Mouse (Mus musculus) hindbrain, embryonic 15.5 days (tissue): Measurements from ENCODE around the gene Prss30. TPM values are rescaled to one million over a fixed set of nuclear protein-coding genes. Genes with fewer than 3 reads are reported as not detected.
A peak's percentile ranks its signal among the peaks of the same experiment; 100 is the strongest.

ENCODE experiments used
- ATAC-seq: fragments of 200-750 bp; cut with Nextera tagmentation; 2 replicates; pipeline ENCODE4 v1.8.0; 2017; ENCODE audit warnings: low read depth, moderate number of reproducible peaks, moderate TSS enrichment; ENCODE audit not compliant: low FRiP score
- H3K27ac ChIP-seq: fragments of 300-500 bp; sonication (generic); replicated peaks from 2 replicates; pipeline ENCODE4 v1.5.1; 2015; ENCODE audit warnings: mild to moderate bottlenecking, inconsistent platforms
- H3K27me3 ChIP-seq: fragments of 300-500 bp; sonication (generic); 2 replicates; pipeline ENCODE4 v1.6.1; 2015; ENCODE audit warnings: control low read depth, inconsistent platforms
- H3K36me3 ChIP-seq: fragments of 300-500 bp; sonication (generic); 2 replicates; pipeline ENCODE4 v1.6.1; 2015; ENCODE audit warnings: control low read depth, inconsistent platforms
- H3K4me1 ChIP-seq: fragments of 300-500 bp; sonication (generic); replicated peaks from 2 replicates; pipeline ENCODE4 v1.6.1; 2015; ENCODE audit warnings: control low read depth, inconsistent platforms
- H3K4me2 ChIP-seq: fragments of 300-500 bp; sonication (generic); 2 replicates; pipeline ENCODE4 v1.6.1; 2015; ENCODE audit warnings: moderate library complexity, mild to moderate bottlenecking, inconsistent platforms
- H3K4me3 ChIP-seq: fragments of 300-500 bp; sonication (generic); 2 replicates; pipeline ENCODE4 v1.5.1; 2015; ENCODE audit warnings: mild to moderate bottlenecking, inconsistent platforms
- H3K9ac ChIP-seq: fragments of 300-500 bp; sonication (generic); 2 replicates; pipeline ENCODE4 v1.6.1; 2015; ENCODE audit warnings: inconsistent platforms
- H3K9me3 ChIP-seq: fragments of 300-500 bp; sonication (generic); 2 replicates; pipeline ENCODE4 v1.6.1; 2016; ENCODE audit warnings: control low read depth, inconsistent platforms
- WGBS: fragments of 180-500 bp; shearing (Covaris S2); methylation state at CpG from one replicate; pipeline ENCODE4 v1.1.7; 2015; 5-methylcytosine and 5-hydroxymethylcytosine counted together
- microRNA-seq: library from miRNA; unstranded; fragments of <30 nt; microRNA quantifications from one replicate; pipeline ENCODE4, GENCODE M21; 2016
- polyA plus RNA-seq: library from polyadenylated mRNA; unstranded; fragments of >200 nt; fragmentation: Nextera tagmentation; extraction: Ambion mirVana; gene quantifications from 2 replicates; pipeline ENCODE4 v1.2.1, GENCODE M21; 2015

Prss30 gene
- polyA plus RNA-seq, 1 experiment from 2014 or later, result not detected

- no peak within 1 kb of the TSS for H3K9ac ChIP-seq
- ATAC-seq, result no peak
- no peaks in the 10 kb centered on the region for H3K4me1 ChIP-seq
Observed at GRCm38 (mm10) chr17:23941372-23941771, 39.0 kb downstream of the Prss30 start, which contains the start of gene Sbp. Gene Sbp, plus strand, starts transcription at chr17:23941672.

GRCm38 (mm10) chr17:23931157-23931556 is 49.2 kb downstream of the Prss30 start:
- Histone ChIP-seq H3K4me3 (no peak overlapping the region), H3K36me3 (no peaks in the 10 kb centered on the region), H3K27me3 (no peaks in the 10 kb centered on the region), H3K27ac (no peak overlapping the region), H3K9ac (no peak overlapping the region), H3K9me3 (no peaks in the 10 kb centered on the region), H3K4me1 (no peaks in the 10 kb centered on the region), H3K4me2 (no peak overlapping the region)
- ATAC-seq, result no peak
- 86% methylated on average over 5 of the region's 5 CpGs for WGBS

More at GRCm38 (mm10) chr17:23941372-23941771, 39.0 kb downstream of the Prss30 start, which contains the start of gene Sbp:
- Histone ChIP-seq H3K9me3 (no peaks in the 10 kb centered on the region), H3K36me3 (no peaks in the 10 kb centered on the region), H3K27me3 (no peaks in the 10 kb centered on the region), H3K4me3 (no peak within 1 kb of the TSS), H3K4me2 (no peak within 1 kb of the TSS), H3K27ac (no peak within 1 kb of the TSS)

GRCm38 (mm10) chr17:23925090-23925493 is 55.3 kb downstream of the Prss30 start:
- WGBS, result under 1% methylated on average over 14 of the region's 14 CpGs

GRCm38 (mm10) chr17:23924531-23925007 is 55.8 kb downstream of the Prss30 start:
- H3K4me3 ChIP-seq, result peak overlapping the region; percentile 74
- no peaks in the 10 kb centered on the region for H3K9me3 ChIP-seq
- H3K27ac ChIP-seq, result peak overlapping the region; percentile 93
- no peaks in the 10 kb centered on the region for H3K36me3 ChIP-seq
- ATAC-seq, result peak; percentile 98
- H3K27me3 ChIP-seq, result no peaks in the 10 kb centered on the region
- under 1% methylated on average over 29 of the region's 29 CpGs for WGBS
- peak overlapping the region; percentile 59 for H3K9ac ChIP-seq
- H3K4me2 ChIP-seq, result peak overlapping the region; percentile 93
- H3K4me1 ChIP-seq, result peaks cover 14% of the 10 kb centered on the region

More at GRCm38 (mm10) chr17:23925090-23925493, 55.3 kb downstream of the Prss30 start:
- Histone ChIP-seq H3K4me3 (peak overlapping the region; percentile 74), H3K9ac (peak overlapping the region; percentile 59), H3K36me3 (no peaks in the 10 kb centered on the region), H3K27me3 (no peaks in the 10 kb centered on the region), H3K4me1 (peaks cover 14% of the 10 kb centered on the region), H3K4me2 (peak overlapping the region; percentile 93), H3K9me3 (no peaks in the 10 kb centered on the region), H3K27ac (peak overlapping the region; percentile 93)
- ATAC-seq, result peak; percentile 86

Small RNAs within 50 kb of the gene (microRNA-seq; reads per million reads assigned to microRNA genes)
- gene Gm27700, result not detected

Other genes with a start within 250 kb of the Prss30 start
- 67.0 and 75.2 TPM in 2 replicates for gene Paqr4, start 239.7 kb downstream of the Prss30 start, polyA plus RNA-seq
- 1.5 TPM in 2 replicates for gene Kremen2, start 234.7 kb downstream of the Prss30 start, polyA plus RNA-seq
- gene Flywch1, start 209.0 kb downstream of the Prss30 start, polyA plus RNA-seq, result 204 and 209 TPM in 2 replicates
- 79.4 and 83.9 TPM in 2 replicates for gene Flywch2, start 194.5 kb downstream of the Prss30 start, polyA plus RNA-seq
- 480 and 502 TPM in 2 replicates for gene Srrm2, start 190.0 kb downstream of the Prss30 start, polyA plus RNA-seq
- gene Elob, start 151.4 kb downstream of the Prss30 start, polyA plus RNA-seq, result 1,257 and 1,293 TPM in 2 replicates
- 0.17 and 0.35 TPM in 2 replicates for gene Prss33, start 144.5 kb downstream of the Prss30 start, polyA plus RNA-seq
- not detected in 2 replicates for gene Prss32, start 136.7 kb downstream of the Prss30 start, polyA plus RNA-seq
- gene Prss41, start 136.4 kb downstream of the Prss30 start, polyA plus RNA-seq, result 1.3 and 1.8 TPM in 2 replicates
- gene Prss21, start 112.5 kb downstream of the Prss30 start, polyA plus RNA-seq, result not detected in 2 replicates
- gene Dcpp1, start 99.7 kb downstream of the Prss30 start, polyA plus RNA-seq, result not detected in 2 replicates
- not detected in 2 replicates for gene Dcpp2, start 99.7 kb downstream of the Prss30 start, polyA plus RNA-seq
- not detected in 2 replicates for gene Dcpp3, start 63.1 kb downstream of the Prss30 start, polyA plus RNA-seq
- gene Sbp, start 38.9 kb downstream of the Prss30 start, polyA plus RNA-seq, result not detected in 2 replicates
- gene Sbpl, start 25.3 kb downstream of the Prss30 start, polyA plus RNA-seq, result not detected in 2 replicates
- gene Prss22, start 17.5 kb upstream of the Prss30 start, polyA plus RNA-seq, result not detected in 2 replicates
- gene Prss27, start 57.6 kb upstream of the Prss30 start, polyA plus RNA-seq, result 0.31 and 0.34 TPM in 2 replicates
- gene Kctd5, start 92.9 kb upstream of the Prss30 start, polyA plus RNA-seq, result 75.9 and 77.3 TPM in 2 replicates
- 63.8 and 64.4 TPM in 2 replicates for gene Pdpk1, start 170.4 kb upstream of the Prss30 start, polyA plus RNA-seq
- 33.6 and 38.8 TPM in 2 replicates for gene Amdhd2, start 183.2 kb upstream of the Prss30 start, polyA plus RNA-seq
- gene Atp6v0c, start 189.1 kb upstream of the Prss30 start, polyA plus RNA-seq, result 1,386 and 1,520 TPM in 2 replicates
- gene Tbc1d24, start 225.0 kb upstream of the Prss30 start, polyA plus RNA-seq, result 26.9 TPM in 2 replicates
- 4.9 and 5.8 TPM in 2 replicates for gene Ntn3, start 229.0 kb upstream of the Prss30 start, polyA plus RNA-seq
- gene Tedc2, start 240.3 kb upstream of the Prss30 start, polyA plus RNA-seq, result 10.2 and 12.6 TPM in 2 replicates